Mouse (Mus musculus): ENCODE results near the gene Recql5. TPM values are rescaled to one million over a fixed set of nuclear protein-coding genes. Genes with fewer than 3 reads are reported as not detected.
"Not testable (repeated sequence)": the region's sequence is repeated elsewhere in the genome, so short reads cannot be mapped to it uniquely, and the experiment has no call there.

Gene Recql5
- total RNA-seq, 2 experiments from 2014 or later = 4.9 to 6.8 TPM

- DNase-seq = no peak
Observed at GRCm38 (mm10) chr11:115858354-115858753, 74.9 kb downstream of the Recql5 start, which contains the start of gene Myo15b. Myo15b (plus strand) TSS chr11:115858406.

GRCm38 (mm10) chr11:115857936-115858335, 75.3 kb downstream of the Recql5 start:
- no peak for DNase-seq

GRCm38 (mm10) chr11:115857146-115857545, 76.1 kb downstream of the Recql5 start:
- DNase-seq = not testable (repeated sequence)

- no peak for DNase-seq
Observed at GRCm38 (mm10) chr11:115854674-115855073, 78.6 kb downstream of the Recql5 start.

- no peak for DNase-seq
Observed at GRCm38 (mm10) chr11:115845819-115846218, 87.5 kb downstream of the Recql5 start.

GRCm38 (mm10) chr11:115844240-115844639, 89.0 kb downstream of the Recql5 start:
- DNase-seq = no peak

GRCm38 (mm10) chr11:115843891-115844239, 89.4 kb downstream of the Recql5 start:
- DNase-seq = no peak

GRCm38 (mm10) chr11:115843141-115843890, 90.0 kb downstream of the Recql5 start:
- no peak for DNase-seq

Other genes with a start within 250 kb of the Recql5 start
- 10 to 100 TPM; 56.5 to 58.2 TPM for gene Grb2, start 224.9 kb downstream of the Recql5 start, total RNA-seq (2021)
- 10 to 100 TPM; 68.5 to 72.2 TPM for gene Tmem94, start 168.0 kb downstream of the Recql5 start, total RNA-seq (2021)
- 10 to 100 TPM; 13.7 to 13.9 TPM for gene Caskin2, start 119.8 kb downstream of the Recql5 start, total RNA-seq (2021)
- gene Tsen54, start 118.8 kb downstream of the Recql5 start, total RNA-seq (2021) = 1 to 10 TPM; 3.2 to 7.5 TPM
- 1 to 10 TPM; 7.8 to 9.0 TPM for gene Llgl2, start 109.4 kb downstream of the Recql5 start, total RNA-seq (2021)
- not detected for gene Myo15b, start 75.1 kb downstream of the Recql5 start, total RNA-seq (2021)
- gene Smim5, start 33.5 kb downstream of the Recql5 start, total RNA-seq (2021) = 1 to 10 TPM in 1 of 2 experiments, under 1 TPM in 1; 0.51 to 1.9 TPM
- gene Smim6, start 21.5 kb downstream of the Recql5 start, total RNA-seq (2021) = not detected
- 10 to 100 TPM in 1 of 2 experiments, 1 to 10 TPM in 1; 9.4 to 14.5 TPM for gene Sap30bp, start 195 bp downstream of the Recql5 start, total RNA-seq (2021)
- gene Itgb4, start 41.2 kb upstream of the Recql5 start, total RNA-seq (2021) = 1 to 10 TPM; 4.2 to 4.5 TPM
- 1 to 10 TPM; 3.6 to 4.3 TPM for gene Galk1, start 79.2 kb upstream of the Recql5 start, total RNA-seq (2021)
- 10 to 100 TPM; 65.8 to 68.4 TPM for gene H3f3b, start 94.5 kb upstream of the Recql5 start, total RNA-seq (2021)
- gene Unk, start 96.8 kb upstream of the Recql5 start, total RNA-seq (2021) = 1 to 10 TPM; 6.1 to 6.6 TPM
- under 1 TPM; 0.16 to 0.38 TPM for gene Unc13d, start 144.5 kb upstream of the Recql5 start, total RNA-seq (2021)
- gene Wbp2, start 153.5 kb upstream of the Recql5 start, total RNA-seq (2021) = 10 to 100 TPM; 58.1 to 64.4 TPM
- 10 to 100 TPM in 1 of 2 experiments, 1 to 10 TPM in 1; 7.9 to 14.5 TPM for gene Trim47, start 193.7 kb upstream of the Recql5 start, total RNA-seq (2021)
- 1 to 10 TPM; 5.1 to 5.4 TPM for gene Trim65, start 197.7 kb upstream of the Recql5 start, total RNA-seq (2021)
- 10 to 100 TPM; 48.7 to 50.8 TPM for gene Mrpl38, start 205.4 kb upstream of the Recql5 start, total RNA-seq (2021)
- 10 to 100 TPM in 1 of 2 experiments, 1 to 10 TPM in 1; 8.8 to 11.4 TPM for gene Fbf1, start 234.7 kb upstream of the Recql5 start, total RNA-seq (2021)